Mouse (Mus musculus) G1E (cell line): ENCODE measurements around the gene Lrriq4. TPM values are rescaled to one million over a fixed set of nuclear protein-coding genes. Genes with fewer than 3 reads are reported as not detected.
A peak's percentile ranks its signal among the peaks of the same experiment; 100 is the strongest.

Experiments
- ATAC-seq: 2 replicates; pipeline ENCODE4 v1.8.0; 2016; ENCODE audit warnings: mild to moderate bottlenecking; ENCODE audit not compliant: insufficient number of reproducible peaks, poor library complexity, low FRiP score, severe bottlenecking; ENCODE audit errors: extremely low read depth
- DNase-seq: peaks from one replicate; pipeline ENCODE4 v3.0.0; 2012; ENCODE audit warnings: low spot score
- H3K27me3 ChIP-seq: 2 replicates; pipeline ENCODE4 v1.6.1; 2012; ENCODE audit warnings: mild to moderate bottlenecking, low read length, inconsistent platforms; ENCODE audit not compliant: insufficient read depth
- H3K36me3 ChIP-seq: replicated peaks from 2 replicates; pipeline ENCODE3; 2012; ENCODE audit warnings: mild to moderate bottlenecking, inconsistent platforms
- H3K4me1 ChIP-seq: 2 replicates; pipeline ENCODE4 v1.6.1; 2012; ENCODE audit warnings: low read depth, low read length, inconsistent platforms, mixed read lengths; ENCODE audit not compliant: insufficient read depth
- H3K4me3 ChIP-seq: 2 replicates; pipeline ENCODE4 v1.5.1; 2012; ENCODE audit warnings: low read depth, mild to moderate bottlenecking, inconsistent platforms, low read length, moderate library complexity, mixed read lengths
- H3K9me3 ChIP-seq: replicated peaks from 2 replicates; pipeline ENCODE4 v1.6.1; 2012; ENCODE audit warnings: inconsistent platforms
- CTCF ChIP-seq: IDR thresholded peaks from 2 replicates; pipeline ENCODE4 v1.5.1; 2012; ENCODE audit warnings: low read depth, low read length, inconsistent platforms, mixed read lengths
- GATA1 ChIP-seq: IDR thresholded peaks from 2 replicates; pipeline ENCODE4 v1.6.1; 2012; ENCODE audit warnings: borderline replicate concordance, low read length, inconsistent platforms, mixed read lengths
- GATA2 ChIP-seq: IDR thresholded peaks from 2 replicates; pipeline ENCODE4 v1.6.1; 2012; ENCODE audit warnings: low read depth, low read length, inconsistent platforms, borderline replicate concordance
- POLR2AphosphoS5 ChIP-seq: IDR thresholded peaks from 2 replicates; pipeline ENCODE4 v1.6.1; 2012; ENCODE audit warnings: low read depth, low read length, inconsistent platforms; ENCODE audit not compliant: insufficient replicate concordance
- TAL1 ChIP-seq: conservative IDR thresholded peaks from 2 replicates; pipeline ENCODE4 v1.6.1; 2012; ENCODE audit warnings: low read depth, low read length, inconsistent platforms, mixed read lengths
- polyA plus RNA-seq: library from polyadenylated mRNA; stranded (reverse); fragments of >175 nt; gene quantifications from 2 replicates; pipeline ENCODE4 v1.2.3, GENCODE M21; 2012
- total RNA-seq, 2 experiments: library from RNA; stranded (forward) in 1 of 2; stranded (reverse) in 1 of 2; fragments of 200-1000 nt in 1 of 2; fragments of >200 nt in 1 of 2; fragmentation: Nextera tagmentation in 1 of 2; gene quantifications; 2 replicates each; pipeline ENCODE4 v1.2.3; 2014 to 2017

Gene Lrriq4
- total RNA-seq (2014; fragmentation: Nextera tagmentation) (not detected in 2 replicates), total RNA-seq (2017) (0.11 TPM in 1 of 2 replicates, not detected in the other), polyA plus RNA-seq (not detected in 2 replicates)

- no peaks in the 10 kb centered on the region for H3K9me3 ChIP-seq
- H3K27me3 ChIP-seq: peaks cover 11% of the 10 kb centered on the region
- H3K36me3 ChIP-seq: no peaks in the 10 kb centered on the region
- H3K4me1 ChIP-seq: peaks cover 5% of the 10 kb centered on the region
- DNase-seq (no peak), ATAC-seq (no peak)
- no peak for TF ChIP-seq CTCF
- TF ChIP-seq POLR2AphosphoS5: no peak
- no peak for TF ChIP-seq GATA1
- no peak for TF ChIP-seq TAL1
- TF ChIP-seq GATA2: no peak
- H3K4me3 ChIP-seq: no peak within 1 kb of the TSS
Observed at GRCm38 (mm10) chr3:30644207-30644606, at the start of gene Lrriq4. Lrriq4 (plus strand) TSS chr3:30644507.

- Histone ChIP-seq H3K4me1 (peaks cover 40% of the 10 kb centered on the region), H3K9me3 (no peaks in the 10 kb centered on the region), H3K4me3 (peak overlapping the region; percentile 78), H3K27me3 (no peaks in the 10 kb centered on the region), H3K36me3 (no peaks in the 10 kb centered on the region)
- TF ChIP-seq GATA1: no peak
- TF ChIP-seq TAL1: no peak
- TF ChIP-seq GATA2: no peak
- TF ChIP-seq POLR2AphosphoS5: no peak
- TF ChIP-seq CTCF: no peak
- peak; percentile 28 for DNase-seq
- peak; percentile 46; the same call in 1 of the 2 replicates for ATAC-seq
Observed at GRCm38 (mm10) chr3:30595111-30595832, 49.0 kb upstream of the Lrriq4 start.

DNA sequence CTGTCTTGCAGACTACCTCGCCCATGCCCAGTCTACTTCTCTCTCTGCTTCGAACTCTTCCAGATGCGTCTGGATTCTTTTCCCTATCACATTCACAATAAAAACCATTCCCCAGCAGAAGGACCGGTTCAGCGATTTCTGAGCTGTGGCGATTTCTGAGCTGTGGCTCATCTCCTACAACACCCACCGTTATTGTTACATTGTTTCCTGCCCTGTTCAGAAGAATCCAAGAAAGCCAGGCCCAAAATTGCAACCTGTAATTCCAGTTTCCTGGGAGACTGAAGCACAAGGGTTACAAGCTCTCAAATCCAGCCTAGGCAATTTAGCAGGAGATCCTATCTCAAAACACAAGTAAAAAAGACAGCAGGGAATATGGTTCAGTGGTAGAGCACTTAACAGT is 47.0 kb upstream of the Lrriq4 start:
- TF ChIP-seq CTCF: no peak
- no peak for TF ChIP-seq TAL1
- no peak for TF ChIP-seq GATA2
- TF ChIP-seq POLR2AphosphoS5: no peak
- no peak for TF ChIP-seq GATA1
- Histone ChIP-seq H3K4me1 (peaks cover 43% of the 10 kb centered on the region), H3K9me3 (no peaks in the 10 kb centered on the region), H3K4me3 (no peak overlapping the region), H3K27me3 (no peaks in the 10 kb centered on the region), H3K36me3 (no peaks in the 10 kb centered on the region)
- ATAC-seq (no peak), DNase-seq (no peak)

GRCm38 (mm10) chr3:30599711-30600545 is 44.4 kb upstream of the Lrriq4 start, which contains the start of gene Actrt3:
Actrt3 (minus strand) TSS chr3:30599939.
- H3K27me3 ChIP-seq: no peaks in the 10 kb centered on the region
- peaks cover 40% of the 10 kb centered on the region for H3K4me1 ChIP-seq
- no peak for ATAC-seq
- no peaks in the 10 kb centered on the region for H3K9me3 ChIP-seq
- TF ChIP-seq GATA2: no peak
- TF ChIP-seq GATA1: no peak
- no peak for TF ChIP-seq CTCF
- TF ChIP-seq TAL1: no peak
- TF ChIP-seq POLR2AphosphoS5: no peak
- peak within 1 kb of the TSS; percentile 71 for H3K4me3 ChIP-seq
- DNase-seq: no peak
- peaks cover 11% of the 10 kb centered on the region for H3K36me3 ChIP-seq

GRCm38 (mm10) chr3:30600717-30601116 is 43.6 kb upstream of the Lrriq4 start:
- DNase-seq: no peak
- peak overlapping the region; percentile 71 for H3K4me3 ChIP-seq
- H3K9me3 ChIP-seq: no peaks in the 10 kb centered on the region
- ATAC-seq: no peak
- H3K27me3 ChIP-seq: no peaks in the 10 kb centered on the region
- no peak for TF ChIP-seq CTCF
- no peak for TF ChIP-seq GATA1
- TF ChIP-seq POLR2AphosphoS5: no peak
- no peak for TF ChIP-seq TAL1
- no peak for TF ChIP-seq GATA2
- peaks cover 14% of the 10 kb centered on the region for H3K36me3 ChIP-seq
- peaks cover 34% of the 10 kb centered on the region for H3K4me1 ChIP-seq

GRCm38 (mm10) chr3:30601175-30601574 is 43.1 kb upstream of the Lrriq4 start:
- H3K36me3 ChIP-seq: peaks cover 18% of the 10 kb centered on the region
- peak overlapping the region; percentile 71; the same call in 1 of the 2 replicates for H3K4me3 ChIP-seq
- no peak for DNase-seq
- TF ChIP-seq GATA2: no peak
- TF ChIP-seq CTCF: no peak
- no peak for TF ChIP-seq POLR2AphosphoS5
- TF ChIP-seq TAL1: no peak
- no peak for TF ChIP-seq GATA1
- no peaks in the 10 kb centered on the region for H3K27me3 ChIP-seq
- peaks cover 30% of the 10 kb centered on the region for H3K4me1 ChIP-seq
- ATAC-seq: 0 out of 2 replicates have a peak, but pooled peaks have one; percentile 16
- H3K9me3 ChIP-seq: no peaks in the 10 kb centered on the region
